Mouse (Mus musculus) testis, adult 2 months (tissue): ENCODE data around the gene Atp6v1b1.

Experiments
- CTCF ChIP-seq: fragments of 200-500 bp; IDR thresholded peaks from 2 replicates; pipeline ENCODE4 v1.5.1; 2012; ENCODE audit warnings: low read depth, mild to moderate bottlenecking, inconsistent platforms, low read length, moderate library complexity; ENCODE audit not compliant: control insufficient read depth, insufficient read depth, insufficient replicate concordance
- POLR2A ChIP-seq: fragments of 200-500 bp; IDR thresholded peaks from 2 replicates; pipeline ENCODE4 v1.6.1; 2012; ENCODE audit warnings: low read depth, mild to moderate bottlenecking, inconsistent platforms, low read length, moderate library complexity; ENCODE audit not compliant: control insufficient read depth

GRCm38 (mm10) chr6:83711067-83711675 is 31.6 kb upstream of the Atp6v1b1 start, which contains the start of gene Vax2:
- no peak for TF ChIP-seq CTCF
- no peak for TF ChIP-seq POLR2A
